Mouse (Mus musculus) stomach, postnatal 0 days (tissue): ENCODE data around the gene Wfdc18. TPM values are rescaled to one million over a fixed set of nuclear protein-coding genes. Genes with fewer than 3 reads are reported as not detected.

ENCODE experiments used
- ATAC-seq: fragments of 200-750 bp; cut with Nextera tagmentation; 2 replicates; pipeline ENCODE4 v1.8.0; 2017; ENCODE audit not compliant: low FRiP score, low TSS enrichment
- DNase-seq: peaks from one replicate; pipeline ENCODE4 v3.0.0-alpha.2; 2016; ENCODE audit warnings: low spot score
- H3K27ac ChIP-seq: fragments of 300-500 bp; sonication (generic); replicated peaks from 2 replicates; pipeline ENCODE4 v1.5.1; 2014; ENCODE audit warnings: mild to moderate bottlenecking, control low read depth
- H3K27me3 ChIP-seq: fragments of 300-500 bp; sonication (generic); 2 replicates; pipeline ENCODE4 v1.6.1; 2014; ENCODE audit warnings: low read length; ENCODE audit not compliant: control insufficient read depth, insufficient read depth
- H3K36me3 ChIP-seq: fragments of 300-500 bp; sonication (generic); 2 replicates; pipeline ENCODE4 v1.6.1; 2014; ENCODE audit warnings: low read length, mixed read lengths; ENCODE audit not compliant: control insufficient read depth, insufficient read depth
- H3K4me1 ChIP-seq: fragments of 300-500 bp; sonication (generic); replicated peaks from 2 replicates; pipeline ENCODE4 v1.6.1; 2014; ENCODE audit warnings: antibody characterized with exemption; ENCODE audit not compliant: control insufficient read depth, insufficient read depth
- H3K4me2 ChIP-seq: fragments of 300-500 bp; sonication (generic); replicated peaks from 2 replicates; pipeline ENCODE4 v1.6.1; 2014; ENCODE audit warnings: low read depth, mild to moderate bottlenecking, control low read depth, moderate library complexity
- H3K4me3 ChIP-seq: fragments of 300-500 bp; sonication (generic); 2 replicates; pipeline ENCODE4 v1.5.1; 2014; ENCODE audit warnings: low read depth, low read length, control low read depth
- H3K9ac ChIP-seq: fragments of 300-500 bp; sonication (generic); 2 replicates; pipeline ENCODE4 v1.6.1; 2014; ENCODE audit warnings: mild to moderate bottlenecking, low read length, control low read depth, mixed read lengths
- H3K9me3 ChIP-seq: fragments of 300-500 bp; sonication (generic); 2 replicates; pipeline ENCODE4 v1.6.1; 2016; ENCODE audit warnings: low read length; ENCODE audit not compliant: control insufficient read depth
- CTCF ChIP-seq: IDR thresholded peaks from 2 replicates; pipeline ENCODE4 v1.5.1; 2016; ENCODE audit warnings: antibody characterized with exemption, low read depth, mild to moderate bottlenecking, moderate library complexity
- EP300 ChIP-seq: optimal IDR thresholded peaks from 2 replicates; pipeline ENCODE3; 2016; ENCODE audit warnings: antibody characterized with exemption
- WGBS: fragments of 180-500 bp; shearing (Covaris S2); extraction: QIAGEN DNeasy Blood & Tissue Kit; methylation state at CpG from one replicate; pipeline ENCODE4 v1.1.7; 2014; 5-methylcytosine and 5-hydroxymethylcytosine counted together
- polyA plus RNA-seq: library from polyadenylated mRNA; unstranded; fragments of >200 nt; fragmentation: Nextera tagmentation; extraction: Ambion mirVana; gene quantifications from 2 replicates; pipeline ENCODE4 v1.2.1, GENCODE M21; 2015

Wfdc18 gene
- polyA plus RNA-seq, 1 experiment from 2014 or later, result 0.87 TPM

DNA sequence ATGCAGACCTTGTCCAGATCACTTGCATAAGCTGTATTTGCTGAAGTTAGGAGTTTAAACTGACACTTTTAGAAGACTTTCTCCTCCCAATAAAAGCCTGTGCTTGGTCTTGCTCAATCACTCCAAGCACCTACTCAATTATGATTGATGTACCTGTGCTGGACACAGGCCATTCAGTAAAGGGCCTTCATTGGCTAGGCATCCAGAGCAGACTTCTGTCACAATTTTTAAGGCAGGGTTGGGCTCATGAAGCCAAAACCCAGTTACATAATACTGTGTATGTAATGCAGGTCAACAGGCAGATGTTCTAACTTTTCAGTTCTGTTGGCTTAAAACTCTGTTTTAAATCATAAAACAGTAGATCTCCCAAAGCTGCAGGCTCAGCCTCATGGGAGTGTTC, 12.0 kb downstream of the Wfdc18 start:
- no peak for DNase-seq
- no peak for TF ChIP-seq CTCF
- no peak for TF ChIP-seq EP300
- Histone ChIP-seq H3K36me3 (no peaks in the 10 kb centered on the region), H3K9ac (no peak overlapping the region), H3K27me3 (no peaks in the 10 kb centered on the region), H3K27ac (no peak overlapping the region), H3K4me3 (no peak overlapping the region), H3K9me3 (no peaks in the 10 kb centered on the region), H3K4me2 (no peak overlapping the region), H3K4me1 (no peaks in the 10 kb centered on the region)
- ATAC-seq, result no peak

DNA sequence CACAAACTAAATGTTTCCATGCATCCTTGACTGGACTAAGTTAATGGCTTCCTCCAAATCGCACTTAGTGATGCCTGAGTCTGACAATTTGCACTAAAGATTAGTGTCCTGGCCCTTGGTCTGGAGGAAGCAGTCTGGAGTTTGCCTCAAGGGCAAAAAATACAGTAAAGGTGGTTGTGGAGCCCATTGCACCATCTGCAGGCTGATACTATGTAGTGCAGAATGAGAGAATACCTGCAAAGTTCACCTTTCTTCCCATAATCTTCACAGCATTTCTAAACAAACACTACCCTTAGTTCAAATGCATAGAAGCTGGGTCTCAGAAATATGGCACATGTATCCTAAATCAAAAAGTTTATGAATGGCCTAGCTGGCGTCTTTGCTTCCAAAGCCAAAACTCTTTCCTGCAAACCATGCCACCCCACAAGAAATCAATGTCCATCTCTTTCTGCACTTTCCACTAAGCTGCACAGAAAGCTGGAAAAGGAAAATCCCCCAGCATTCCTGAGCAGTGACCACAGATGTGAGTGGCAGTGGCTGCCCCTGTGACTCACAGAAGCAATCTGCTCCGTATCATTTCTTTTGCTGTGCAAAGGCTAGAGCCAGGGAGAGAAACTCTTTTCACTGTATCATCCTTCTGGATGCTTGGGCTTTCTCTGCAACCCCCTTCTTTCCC, 20.1 kb downstream of the Wfdc18 start:
- H3K9ac ChIP-seq, result no peak overlapping the region
- ATAC-seq (no peak), DNase-seq (no peak)
- H3K36me3 ChIP-seq, result no peaks in the 10 kb centered on the region
- WGBS, result 50% methylated on average over 3 of the region's 3 CpGs
- H3K4me1 ChIP-seq, result no peaks in the 10 kb centered on the region
- no peak overlapping the region for H3K27ac ChIP-seq
- TF ChIP-seq CTCF (peak; percentile 68), EP300 (no peak)
- no peaks in the 10 kb centered on the region for H3K27me3 ChIP-seq
- no peak overlapping the region for H3K4me3 ChIP-seq
- H3K4me2 ChIP-seq, result no peak overlapping the region
- no peaks in the 10 kb centered on the region for H3K9me3 ChIP-seq

DNA sequence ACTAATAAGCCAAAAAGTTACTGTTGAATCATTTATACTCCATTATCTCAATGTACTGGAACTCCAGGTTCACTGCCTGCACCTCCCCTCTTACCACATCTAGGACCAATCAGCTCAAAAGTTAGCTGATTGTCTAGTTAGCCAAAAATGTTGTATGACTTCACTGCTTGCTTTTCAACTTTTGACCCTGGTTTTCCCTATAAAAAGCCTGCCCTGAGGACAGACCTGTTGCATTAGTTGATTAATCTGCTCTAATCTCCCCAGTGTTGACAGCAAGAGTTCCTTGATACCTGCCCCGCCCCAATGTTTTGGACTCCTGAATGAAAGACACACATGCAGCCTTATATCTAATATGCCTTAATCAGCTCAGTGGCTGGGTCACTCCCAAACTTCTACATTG, 22.3 kb downstream of the Wfdc18 start:
- Histone ChIP-seq H3K9me3 (no peaks in the 10 kb centered on the region), H3K27ac (no peak overlapping the region), H3K4me1 (no peaks in the 10 kb centered on the region), H3K4me2 (no peak overlapping the region), H3K27me3 (no peaks in the 10 kb centered on the region), H3K36me3 (no peaks in the 10 kb centered on the region), H3K4me3 (no peak overlapping the region), H3K9ac (no peak overlapping the region)
- ATAC-seq, result no peak
- 79% methylated on average over 1 of the region's 1 CpGs for WGBS
- no peak for DNase-seq
- TF ChIP-seq EP300 (no peak), CTCF (no peak)

DNA sequence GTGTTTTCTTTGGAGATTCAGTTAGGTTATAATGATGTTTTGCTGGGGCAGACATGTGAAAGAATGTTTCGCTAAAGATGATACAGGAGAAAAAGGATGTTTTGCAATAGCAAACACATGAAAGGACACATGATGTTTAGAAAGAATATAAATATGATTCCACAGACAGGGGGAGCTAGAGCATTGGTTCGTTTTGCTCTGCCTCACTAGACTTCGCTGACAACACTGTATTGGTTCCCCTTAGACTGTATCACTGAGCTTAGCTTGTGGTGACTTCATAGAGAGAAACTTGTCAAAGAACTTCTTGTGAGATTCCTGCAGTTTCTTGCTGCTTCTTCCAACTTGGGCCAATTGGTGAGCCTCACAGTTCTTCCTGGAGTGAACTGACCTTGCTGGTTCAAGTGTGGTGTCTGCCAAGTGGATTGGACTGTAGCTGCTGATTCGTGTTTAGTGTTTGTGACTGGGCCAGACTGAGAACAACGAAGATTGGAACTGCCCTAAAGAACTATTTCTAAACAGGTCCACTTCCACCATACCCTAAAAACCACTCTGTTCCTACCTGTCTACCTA, 24.3 kb downstream of the Wfdc18 start:
- no peaks in the 10 kb centered on the region for H3K4me1 ChIP-seq
- no peaks in the 10 kb centered on the region for H3K36me3 ChIP-seq
- H3K4me3 ChIP-seq, result no peak overlapping the region
- no peaks in the 10 kb centered on the region for H3K27me3 ChIP-seq
- 74% methylated on average over 5 of the region's 5 CpGs for WGBS
- H3K4me2 ChIP-seq, result no peak overlapping the region
- DNase-seq (no peak), ATAC-seq (no peak)
- no peak overlapping the region for H3K27ac ChIP-seq
- TF ChIP-seq CTCF (peak; percentile 10; the same call in 1 of the 2 replicates), EP300 (no peak)
- no peak overlapping the region for H3K9ac ChIP-seq
- no peaks in the 10 kb centered on the region for H3K9me3 ChIP-seq

DNA sequence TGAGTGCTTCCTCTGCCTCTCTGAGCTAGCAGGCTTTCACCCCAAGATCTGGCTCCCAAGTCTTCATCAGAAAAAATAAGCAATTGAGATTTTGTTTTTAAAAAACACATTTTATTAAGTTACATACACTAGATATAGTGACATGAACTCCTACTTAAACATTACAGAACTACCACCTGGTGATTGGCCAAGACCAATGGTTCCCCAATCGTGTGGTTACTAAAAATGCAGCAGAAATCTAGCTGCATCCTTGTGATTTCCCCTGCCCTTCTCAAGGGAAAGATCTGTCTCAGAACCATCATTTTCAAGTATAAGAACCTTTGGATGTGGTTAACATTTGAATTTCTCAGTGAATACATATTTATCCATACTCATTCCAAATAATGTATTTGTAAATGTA, 25.4 kb downstream of the Wfdc18 start:
- no peak for ATAC-seq
- Histone ChIP-seq H3K27ac (no peak overlapping the region), H3K4me1 (no peaks in the 10 kb centered on the region), H3K9ac (no peak overlapping the region), H3K9me3 (no peaks in the 10 kb centered on the region), H3K4me3 (no peak overlapping the region), H3K36me3 (no peaks in the 10 kb centered on the region), H3K27me3 (no peaks in the 10 kb centered on the region), H3K4me2 (no peak overlapping the region)
- TF ChIP-seq EP300 (no peak), CTCF (no peak)
- DNase-seq, result no peak
- 86% methylated on average over 1 of the region's 1 CpGs for whole genome bisulfite sequencing

DNA sequence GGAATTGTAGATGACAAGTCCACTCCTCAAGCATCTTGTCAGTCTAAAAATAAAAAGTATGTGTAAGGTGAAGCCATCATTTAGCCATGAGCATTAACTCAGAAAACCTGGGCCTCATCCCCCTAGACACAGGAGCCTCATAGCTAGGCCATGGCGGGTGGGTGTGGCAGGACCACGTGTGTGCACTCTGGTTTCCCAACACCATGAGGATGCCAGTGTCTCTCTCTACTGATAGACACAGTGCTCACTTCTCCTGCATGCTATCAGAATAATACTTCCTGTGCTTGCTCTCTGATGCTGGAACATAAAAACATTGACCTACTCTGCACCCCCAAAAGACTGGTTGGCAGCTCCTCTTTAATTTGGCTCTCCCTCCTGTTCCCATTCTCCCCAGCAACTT, 27.1 kb downstream of the Wfdc18 start:
- no peaks in the 10 kb centered on the region for H3K27me3 ChIP-seq
- TF ChIP-seq CTCF (no peak), EP300 (no peak)
- H3K4me3 ChIP-seq, result no peak overlapping the region
- DNase-seq (no peak), ATAC-seq (no peak)
- no peak overlapping the region for H3K9ac ChIP-seq
- H3K4me2 ChIP-seq, result no peak overlapping the region
- no peaks in the 10 kb centered on the region for H3K4me1 ChIP-seq
- H3K27ac ChIP-seq, result no peak overlapping the region
- WGBS, result 59% methylated on average over 2 of the region's 2 CpGs
- no peaks in the 10 kb centered on the region for H3K9me3 ChIP-seq
- no peaks in the 10 kb centered on the region for H3K36me3 ChIP-seq
